Mouse (Mus musculus) heart, embryonic 15.5 days (tissue): ENCODE measurements at regions not wholly inside any gene's neighbourhood (a gene's known extent, or its start where the extent isn't known, plus 50 kb on each side); places are given as distances from the start of the nearest gene placed in this dataset.
A peak's percentile ranks its signal among the peaks of the same experiment; 100 is the strongest.

Experiments
- ATAC-seq: fragments of 200-750 bp; cut with Nextera tagmentation; replicated peaks from 2 replicates; pipeline ENCODE4 v1.8.0; 2017; ENCODE audit warnings: low read depth, moderate TSS enrichment; ENCODE audit not compliant: insufficient number of reproducible peaks, insufficient read depth, low FRiP score
- H3K27ac ChIP-seq: fragments of 300-500 bp; sonication (generic); 2 replicates; pipeline ENCODE4 v1.5.1; 2015; ENCODE audit warnings: mild to moderate bottlenecking, inconsistent platforms
- H3K27me3 ChIP-seq: fragments of 300-500 bp; sonication (generic); 2 replicates; pipeline ENCODE4 v1.6.1; 2015; ENCODE audit warnings: inconsistent platforms
- H3K36me3 ChIP-seq: fragments of 300-500 bp; sonication (generic); 2 replicates; pipeline ENCODE4 v1.6.1; 2015; ENCODE audit warnings: mild to moderate bottlenecking, inconsistent platforms
- H3K4me1 ChIP-seq: fragments of 300-500 bp; sonication (generic); replicated peaks from 2 replicates; pipeline ENCODE4 v1.6.1; 2015; ENCODE audit warnings: inconsistent platforms
- H3K4me2 ChIP-seq: fragments of 300-500 bp; sonication (generic); 2 replicates; pipeline ENCODE4 v1.6.1; 2015; ENCODE audit warnings: inconsistent platforms, mild to moderate bottlenecking, moderate library complexity
- H3K4me3 ChIP-seq: fragments of 300-500 bp; sonication (generic); 2 replicates; pipeline ENCODE4 v1.5.1; 2015; ENCODE audit warnings: mild to moderate bottlenecking, inconsistent platforms
- H3K9ac ChIP-seq: fragments of 300-500 bp; sonication (generic); 2 replicates; pipeline ENCODE4 v1.6.1; 2015; ENCODE audit warnings: mild to moderate bottlenecking, inconsistent platforms
- H3K9me3 ChIP-seq: fragments of 300-500 bp; sonication (generic); replicated peaks from 2 replicates; pipeline ENCODE4 v1.6.1; 2016; ENCODE audit warnings: inconsistent platforms
- WGBS: fragments of 180-500 bp; shearing (Covaris S2); methylation state at CpG from one replicate; pipeline ENCODE4 v1.1.7; 2015; ENCODE audit warnings: mixed read lengths; 5-methylcytosine and 5-hydroxymethylcytosine counted together

GRCm38 (mm10) chr3:157842872-157843271, 82.0 kb downstream of the Cth start:
- WGBS = 81% methylated on average over 3 of the region's 3 CpGs
- ATAC-seq = no peak

GRCm38 (mm10) chr3:157841164-157841719, 83.6 kb downstream of the Cth start:
- H3K9ac ChIP-seq = no peak overlapping the region
- no peak overlapping the region for H3K4me2 ChIP-seq
- no peak overlapping the region for H3K27ac ChIP-seq
- H3K4me3 ChIP-seq = no peak overlapping the region
- H3K27me3 ChIP-seq = no peaks in the 10 kb centered on the region
- 0 out of 2 replicates have a peak, but pooled peaks cover 1% of the 10 kb centered on the region for H3K4me1 ChIP-seq
- no peaks in the 10 kb centered on the region for H3K9me3 ChIP-seq
- WGBS = 73% methylated on average over 2 of the region's 2 CpGs
- H3K36me3 ChIP-seq = no peaks in the 10 kb centered on the region
- no peak for ATAC-seq

More at GRCm38 (mm10) chr3:157842872-157843271, 82.0 kb downstream of the Cth start:
- H3K36me3 ChIP-seq = no peaks in the 10 kb centered on the region
- no peak overlapping the region for H3K4me2 ChIP-seq
- H3K4me1 ChIP-seq = peaks cover 6% of the 10 kb centered on the region
- H3K4me3 ChIP-seq = no peak overlapping the region
- no peaks in the 10 kb centered on the region for H3K27me3 ChIP-seq
- H3K27ac ChIP-seq = no peak overlapping the region
- no peaks in the 10 kb centered on the region for H3K9me3 ChIP-seq
- no peak overlapping the region for H3K9ac ChIP-seq

GRCm38 (mm10) chr3:157804307-157804706, 120.6 kb downstream of the Cth start:
- 52% methylated on average over 3 of the region's 3 CpGs for WGBS

GRCm38 (mm10) chr3:157803356-157803755, 121.5 kb downstream of the Cth start:
- Histone ChIP-seq H3K4me1 (no peaks in the 10 kb centered on the region), H3K9me3 (no peaks in the 10 kb centered on the region), H3K4me3 (no peak overlapping the region), H3K27ac (no peak overlapping the region), H3K9ac (no peak overlapping the region), H3K27me3 (no peaks in the 10 kb centered on the region), H3K4me2 (no peak overlapping the region), H3K36me3 (no peaks in the 10 kb centered on the region)
- 77% methylated on average over 4 of the region's 4 CpGs for WGBS
- no peak for ATAC-seq

More at GRCm38 (mm10) chr3:157804307-157804706, 120.6 kb downstream of the Cth start:
- Histone ChIP-seq H3K4me1 (no peaks in the 10 kb centered on the region), H3K4me3 (no peak overlapping the region), H3K4me2 (no peak overlapping the region), H3K9ac (no peak overlapping the region), H3K36me3 (no peaks in the 10 kb centered on the region), H3K27me3 (no peaks in the 10 kb centered on the region), H3K9me3 (no peaks in the 10 kb centered on the region), H3K27ac (no peak overlapping the region)
- ATAC-seq = no peak

GRCm38 (mm10) chr3:157787559-157788256, 137.2 kb downstream of the Cth start:
- Histone ChIP-seq H3K4me1 (no peaks in the 10 kb centered on the region), H3K27me3 (no peaks in the 10 kb centered on the region), H3K9ac (no peak overlapping the region), H3K4me2 (no peak overlapping the region), H3K9me3 (no peaks in the 10 kb centered on the region), H3K36me3 (no peaks in the 10 kb centered on the region), H3K27ac (no peak overlapping the region), H3K4me3 (no peak overlapping the region)
- WGBS = 51% methylated on average over 4 of the region's 4 CpGs
- ATAC-seq = no peak

- Histone ChIP-seq H3K27ac (no peak overlapping the region), H3K4me2 (no peak overlapping the region), H3K9ac (no peak overlapping the region), H3K4me1 (no peaks in the 10 kb centered on the region), H3K4me3 (no peak overlapping the region), H3K27me3 (no peaks in the 10 kb centered on the region), H3K36me3 (no peaks in the 10 kb centered on the region), H3K9me3 (no peaks in the 10 kb centered on the region)
- ATAC-seq = no peak
- WGBS = 43% methylated on average over 4 of the region's 4 CpGs
These were observed 143.8 kb downstream of the Cth start for GRCm38 (mm10) chr3:157781071-157781470.

- Histone ChIP-seq H3K27me3 (no peaks in the 10 kb centered on the region), H3K27ac (no peak overlapping the region), H3K4me2 (no peak overlapping the region), H3K9ac (no peak overlapping the region), H3K4me3 (no peak overlapping the region), H3K4me1 (no peaks in the 10 kb centered on the region), H3K36me3 (no peaks in the 10 kb centered on the region), H3K9me3 (no peaks in the 10 kb centered on the region)
- ATAC-seq = no peak
- 71% methylated on average over 1 of the region's 1 CpGs for WGBS
These were observed 147.1 kb downstream of the Cth start for GRCm38 (mm10) chr3:157777779-157778178.

- WGBS = 19% methylated on average over 6 of the region's 6 CpGs
These were observed 161.2 kb downstream of the Cth start for GRCm38 (mm10) chr3:157763487-157764199.

GRCm38 (mm10) chr3:157759856-157760255, 165.0 kb downstream of the Cth start:
- Histone ChIP-seq H3K4me3 (no peak overlapping the region), H3K4me1 (peaks cover 10% of the 10 kb centered on the region), H3K4me2 (no peak overlapping the region), H3K9me3 (no peaks in the 10 kb centered on the region), H3K27ac (no peak overlapping the region), H3K27me3 (no peaks in the 10 kb centered on the region), H3K36me3 (no peaks in the 10 kb centered on the region), H3K9ac (no peak overlapping the region)
- ATAC-seq = no peak
- WGBS = 93% methylated on average over 1 of the region's 1 CpGs

More at GRCm38 (mm10) chr3:157763487-157764199, 161.2 kb downstream of the Cth start:
- peaks cover 10% of the 10 kb centered on the region for H3K4me1 ChIP-seq
- H3K27ac ChIP-seq = peak overlapping the region; percentile 46
- H3K27me3 ChIP-seq = no peaks in the 10 kb centered on the region
- H3K9ac ChIP-seq = no peak overlapping the region
- no peaks in the 10 kb centered on the region for H3K36me3 ChIP-seq
- no peak overlapping the region for H3K4me3 ChIP-seq
- no peak for ATAC-seq
- 0 out of 2 replicates have a peak overlapping the region, but pooled peaks have one; percentile 2 for H3K4me2 ChIP-seq
- no peaks in the 10 kb centered on the region for H3K9me3 ChIP-seq

- 42% methylated on average over 4 of the region's 4 CpGs for WGBS
- no peak overlapping the region for H3K27ac ChIP-seq
- no peaks in the 10 kb centered on the region for H3K9me3 ChIP-seq
- no peaks in the 10 kb centered on the region for H3K27me3 ChIP-seq
- H3K9ac ChIP-seq = no peak overlapping the region
- H3K36me3 ChIP-seq = no peaks in the 10 kb centered on the region
- no peaks in the 10 kb centered on the region for H3K4me1 ChIP-seq
- no peak overlapping the region for H3K4me2 ChIP-seq
- no peak; the same call in 1 of the 2 replicates for ATAC-seq
- H3K4me3 ChIP-seq = no peak overlapping the region
These were observed 170.1 kb downstream of the Cth start for GRCm38 (mm10) chr3:157754826-157755225.

GRCm38 (mm10) chr3:157750266-157750665, 174.6 kb downstream of the Cth start:
- Histone ChIP-seq H3K9ac (no peak overlapping the region), H3K27ac (no peak overlapping the region), H3K4me2 (no peak overlapping the region), H3K4me3 (no peak overlapping the region), H3K36me3 (no peaks in the 10 kb centered on the region), H3K9me3 (no peaks in the 10 kb centered on the region), H3K27me3 (no peaks in the 10 kb centered on the region), H3K4me1 (no peaks in the 10 kb centered on the region)
- no peak for ATAC-seq
- WGBS = 66% methylated on average over 3 of the region's 3 CpGs
